Mouse (Mus musculus): ENCODE data around the gene Casz1. TPM values are rescaled to one million over a fixed set of nuclear protein-coding genes. Genes with fewer than 3 reads are reported as not detected.

Casz1 gene
- total RNA-seq, 2 experiments from 2014 or later = 7.4 to 10.9 TPM

GRCm38 (mm10) chr4:148938546-148938945 is 134.3 kb downstream of the Casz1 start:
- DNase-seq = peak; percentile 66

DNA sequence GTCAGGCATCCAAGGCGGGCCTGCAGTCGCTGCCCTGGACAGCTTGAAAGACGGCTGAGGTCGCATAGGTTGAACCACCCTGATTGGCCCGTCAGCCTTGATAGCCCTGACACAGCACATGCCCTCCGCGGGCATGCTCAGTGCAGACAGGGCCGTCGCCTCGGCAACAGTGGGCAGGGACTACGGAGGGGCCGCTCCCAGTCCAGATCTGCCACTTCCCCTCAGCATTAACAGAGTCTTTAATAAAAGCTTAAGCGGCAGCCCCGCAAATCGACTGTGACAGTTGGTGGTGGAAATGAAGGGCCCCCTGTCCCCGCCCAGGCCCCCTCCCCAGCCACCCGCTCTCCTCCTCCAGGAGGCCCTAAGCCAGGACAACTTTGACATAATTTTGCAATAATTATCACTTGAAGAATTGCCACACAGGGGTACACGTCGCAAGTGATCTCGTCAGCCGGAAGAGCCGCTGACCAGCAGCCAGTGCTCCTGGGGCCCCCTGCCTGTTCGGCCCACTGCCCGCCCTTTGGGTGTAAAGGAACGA is 136.5 kb downstream of the Casz1 start:
- DNase-seq = peak; percentile 89

GRCm38 (mm10) chr4:148941321-148941720 is 137.1 kb downstream of the Casz1 start:
- DNase-seq = no peak

GRCm38 (mm10) chr4:148943099-148943498 is 138.9 kb downstream of the Casz1 start:
- DNase-seq = no peak

- peak; percentile 55 for DNase-seq
Measured at GRCm38 (mm10) chr4:148945476-148945881, 141.2 kb downstream of the Casz1 start.

DNA sequence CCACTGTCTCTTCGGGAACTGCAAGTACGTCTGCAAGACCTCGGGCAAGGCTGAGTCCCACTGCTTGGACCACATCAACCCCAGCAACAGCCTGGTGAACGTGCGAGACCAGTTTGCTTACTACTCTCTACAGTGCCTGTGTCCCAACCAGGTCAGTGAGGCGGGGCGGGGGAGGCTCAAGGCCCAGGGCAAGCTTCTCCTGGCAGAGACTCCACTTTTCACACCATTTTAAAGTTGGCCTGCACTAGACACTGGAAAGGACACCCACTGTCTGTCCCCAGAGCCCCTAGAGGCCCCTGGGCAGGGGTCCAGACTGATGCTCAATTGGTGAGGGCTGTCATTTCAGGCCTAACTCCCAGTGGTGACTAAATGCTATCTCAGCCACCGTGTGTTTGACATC is 141.8 kb downstream of the Casz1 start:
- no peak for DNase-seq

- no peak for DNase-seq
Measured at GRCm38 (mm10) chr4:148947833-148948388, 143.7 kb downstream of the Casz1 start.

DNA sequence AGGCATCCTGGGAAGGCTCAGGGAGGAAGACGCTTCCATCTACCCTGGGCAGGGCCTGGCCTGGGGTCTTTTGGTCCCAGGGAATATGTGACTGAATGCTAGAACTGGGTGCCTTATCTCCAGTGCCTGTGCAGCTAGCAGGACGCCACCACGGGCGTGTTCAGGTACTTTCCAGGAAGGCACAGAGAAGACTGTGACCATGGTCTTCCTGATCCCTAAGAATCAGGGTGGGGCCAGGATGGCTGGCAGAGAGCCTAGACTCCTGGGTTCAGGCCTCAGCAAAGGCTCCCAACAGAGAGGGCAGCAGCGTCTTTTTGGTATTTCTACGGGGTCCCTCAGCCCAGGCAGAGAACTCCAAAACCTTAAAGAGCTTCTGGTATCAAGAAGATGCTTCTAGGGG is 146.3 kb downstream of the Casz1 start:
- DNase-seq = no peak

- DNase-seq = peak; percentile 65
Measured at GRCm38 (mm10) chr4:148950932-148951650, 146.9 kb downstream of the Casz1 start.

GRCm38 (mm10) chr4:148951821-148952291 is 147.6 kb downstream of the Casz1 start:
- peak; percentile 73 for DNase-seq

DNA sequence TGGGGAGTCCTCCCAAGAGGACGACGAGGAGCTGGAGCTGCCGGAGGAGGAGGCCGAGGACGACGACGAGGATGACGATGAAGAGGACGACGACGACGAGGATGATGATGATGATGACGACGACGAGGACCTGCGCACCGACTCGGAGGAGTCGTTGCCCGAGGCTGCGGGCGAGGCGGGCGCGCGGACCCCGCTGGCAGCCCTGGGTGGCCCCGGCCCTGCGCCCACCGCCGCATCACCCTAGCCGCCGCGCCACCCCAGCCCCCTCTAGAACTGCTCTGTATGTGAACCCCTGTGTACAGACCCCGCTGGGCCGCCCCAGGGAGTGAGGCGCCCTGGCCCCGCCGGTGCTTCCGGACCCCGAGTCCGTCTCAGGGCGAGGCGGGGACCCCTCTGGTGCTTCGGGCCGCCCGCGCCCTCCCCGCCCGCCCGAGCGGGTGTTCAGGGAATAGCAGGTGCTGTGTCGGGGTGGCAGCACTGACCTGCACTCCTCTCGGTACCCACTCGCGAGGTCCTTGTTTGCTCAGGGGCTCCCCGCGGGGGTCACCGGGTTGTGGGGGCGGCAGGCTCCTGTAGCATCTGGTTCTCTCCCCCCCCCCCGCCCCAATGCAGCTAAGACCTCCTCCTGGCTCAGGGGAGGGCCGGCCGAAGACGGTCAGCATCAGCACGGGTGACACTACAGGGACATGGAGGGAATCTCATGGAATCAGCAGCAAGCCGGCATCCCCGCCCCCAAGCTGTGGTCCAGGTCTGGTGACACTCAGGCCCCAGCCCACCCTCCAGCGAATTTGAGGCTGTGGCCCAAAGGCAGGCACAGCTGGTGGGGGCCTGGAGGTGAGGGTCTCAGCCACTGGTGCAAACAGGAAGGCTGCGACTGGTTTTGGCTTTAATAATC is 148.3 kb downstream of the Casz1 start:
- DNase-seq = no peak

DNA sequence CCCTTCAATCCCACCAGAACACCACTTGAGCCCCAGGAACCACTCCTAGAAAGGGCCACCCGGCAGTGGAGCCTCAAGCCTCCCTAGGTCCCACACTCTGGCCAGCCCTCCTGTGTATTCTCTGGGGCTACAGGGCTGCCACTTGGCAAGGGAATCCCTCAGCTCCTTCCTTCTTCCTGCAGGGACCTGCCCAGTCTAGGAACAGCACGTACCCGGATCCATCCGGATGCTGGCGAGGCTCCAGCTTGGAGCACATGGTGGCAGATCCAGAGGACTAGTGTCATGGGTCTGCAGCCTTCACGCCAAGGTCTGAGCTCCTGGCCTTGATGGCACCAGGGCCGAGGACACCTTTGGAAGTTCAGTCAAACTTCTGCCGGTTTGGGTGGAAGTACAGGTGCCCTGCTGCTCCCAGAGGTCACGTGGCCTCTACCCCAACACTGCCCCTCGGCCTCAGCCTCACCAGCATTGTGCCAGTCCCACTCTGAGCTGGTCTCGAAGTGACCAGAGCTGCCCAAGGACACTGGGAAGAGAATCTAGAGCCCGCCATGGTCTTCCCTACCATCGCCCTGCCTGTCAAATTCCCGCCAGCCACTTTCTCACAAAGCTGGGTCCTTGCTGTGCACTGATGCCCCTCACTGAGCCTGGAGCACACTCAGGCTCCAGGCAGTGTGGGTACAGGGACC is 151.0 kb downstream of the Casz1 start:
- peak; percentile 91 for DNase-seq

GRCm38 (mm10) chr4:148960011-148960410 is 155.8 kb downstream of the Casz1 start:
- DNase-seq = no peak

DNA sequence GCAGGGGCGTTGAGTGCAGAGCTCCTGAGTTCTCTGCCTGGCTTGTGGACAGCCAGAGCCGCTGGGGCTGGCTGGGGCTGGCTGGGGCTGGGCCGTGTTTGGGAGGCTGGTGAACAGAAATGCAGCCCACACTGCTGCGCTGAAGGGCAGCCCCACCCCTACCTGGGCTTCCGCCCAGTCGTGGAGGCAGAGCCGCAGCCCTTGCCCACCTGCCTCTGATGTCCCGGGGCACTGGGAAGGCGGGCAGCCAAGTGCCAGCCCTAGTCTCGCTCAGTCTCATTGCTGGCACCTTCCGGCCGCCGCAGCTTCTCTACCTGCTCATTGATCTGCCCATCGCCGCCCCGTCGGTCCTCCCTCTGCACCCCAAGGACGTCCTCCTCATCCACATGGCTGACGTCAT is 156.9 kb downstream of the Casz1 start:
- no peak for DNase-seq

GRCm38 (mm10) chr4:148962096-148962495 is 157.9 kb downstream of the Casz1 start:
- DNase-seq = no peak

DNA sequence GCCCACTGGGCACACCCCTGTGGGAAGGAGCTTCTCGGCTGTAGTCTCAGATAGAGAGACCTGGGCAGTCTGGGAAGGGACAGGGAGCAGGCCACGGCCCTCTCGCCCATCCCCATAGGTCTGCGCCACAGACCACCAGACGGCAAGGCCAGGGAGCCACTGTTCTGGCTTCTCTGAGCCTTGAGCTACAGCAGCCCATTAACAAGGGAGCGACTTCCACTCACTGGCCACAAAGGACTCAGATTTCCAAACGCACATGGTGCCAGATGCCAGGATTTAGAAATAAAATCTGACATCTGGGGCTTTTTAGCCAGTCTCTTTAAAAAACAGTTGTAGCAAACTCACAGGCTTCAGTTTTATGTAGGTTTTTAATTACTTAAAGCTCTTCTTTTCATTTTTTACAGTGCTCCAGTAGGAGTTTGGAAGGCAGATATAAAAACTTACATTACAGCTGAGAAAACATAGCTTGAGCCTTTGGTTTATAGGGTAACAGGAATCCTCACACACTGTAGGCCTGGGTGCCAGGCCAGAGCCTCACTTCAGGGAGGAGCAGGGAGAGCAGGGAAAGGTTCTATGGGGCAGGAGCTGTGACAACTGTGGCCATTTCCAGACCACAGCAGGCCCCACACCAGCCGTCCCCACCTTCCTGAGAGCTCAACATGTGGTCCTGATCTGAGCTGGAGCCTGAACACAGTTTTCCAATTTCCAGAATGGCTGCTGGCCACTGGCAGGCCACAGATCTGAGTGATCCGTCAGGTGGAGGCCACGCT is 160.5 kb downstream of the Casz1 start:
- DNase-seq = no peak

DNA sequence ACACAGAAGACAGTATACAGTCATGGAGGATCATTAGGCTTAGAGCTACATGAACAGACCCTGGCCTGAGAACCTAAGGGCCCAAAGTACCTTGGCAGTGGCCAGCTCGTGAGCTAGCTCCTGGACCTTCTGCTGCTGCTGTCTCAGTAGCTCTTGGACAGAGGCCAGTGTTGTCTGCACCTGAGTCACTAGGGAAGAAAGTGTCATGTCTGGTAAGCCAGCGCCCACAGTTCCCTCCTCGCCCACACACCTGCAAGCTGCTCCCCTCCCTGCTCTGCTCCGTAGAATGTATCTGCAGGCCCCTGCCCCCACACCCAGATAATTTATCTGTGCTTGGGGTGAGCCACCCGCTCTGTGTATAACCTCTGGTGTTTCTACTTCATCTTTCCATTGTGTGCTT is 161.9 kb downstream of the Casz1 start:
- DNase-seq = no peak

- no peak for DNase-seq
Measured at GRCm38 (mm10) chr4:148968859-148969258, 164.6 kb downstream of the Casz1 start.

DNA sequence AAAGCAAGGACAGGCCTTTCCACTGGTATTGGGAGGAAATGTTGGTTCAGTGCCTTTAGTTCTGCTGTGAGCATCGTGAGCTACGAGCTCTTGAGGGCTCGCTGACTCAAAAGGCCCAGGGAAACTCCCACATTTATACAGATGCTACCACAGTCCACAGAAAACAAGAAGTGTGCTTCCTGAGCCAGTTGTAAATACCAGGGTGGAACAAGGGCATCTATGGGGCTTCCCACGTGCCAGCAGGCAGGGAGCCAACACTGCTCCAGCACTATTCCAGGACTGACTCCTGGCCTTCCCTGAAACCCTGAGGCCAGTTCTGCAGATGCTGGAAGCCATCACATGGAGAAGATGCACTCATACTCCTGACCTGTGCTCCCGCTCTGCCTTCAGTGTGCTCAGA is 165.4 kb downstream of the Casz1 start:
- peak; percentile 79 for DNase-seq

DNA sequence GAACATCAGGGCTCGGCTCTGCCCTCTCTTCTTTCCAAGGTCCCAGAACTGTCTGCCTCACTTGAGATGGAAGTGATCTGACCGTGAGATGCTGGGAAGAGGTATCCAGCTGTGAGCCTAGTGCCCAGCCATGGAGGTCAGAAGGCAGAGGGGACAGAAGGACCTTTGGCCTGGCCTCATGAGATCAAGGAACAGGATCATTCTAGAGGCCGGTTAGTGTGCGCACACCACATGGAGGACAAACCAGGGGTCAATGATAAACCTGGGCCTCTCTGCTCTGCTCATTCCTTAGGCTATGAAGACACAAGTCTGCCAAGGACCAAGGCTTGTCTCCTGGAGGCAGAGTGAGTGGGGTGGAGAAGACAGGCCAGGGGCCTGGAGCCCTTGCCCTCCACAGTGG is 166.5 kb downstream of the Casz1 start:
- DNase-seq = no peak

DNA sequence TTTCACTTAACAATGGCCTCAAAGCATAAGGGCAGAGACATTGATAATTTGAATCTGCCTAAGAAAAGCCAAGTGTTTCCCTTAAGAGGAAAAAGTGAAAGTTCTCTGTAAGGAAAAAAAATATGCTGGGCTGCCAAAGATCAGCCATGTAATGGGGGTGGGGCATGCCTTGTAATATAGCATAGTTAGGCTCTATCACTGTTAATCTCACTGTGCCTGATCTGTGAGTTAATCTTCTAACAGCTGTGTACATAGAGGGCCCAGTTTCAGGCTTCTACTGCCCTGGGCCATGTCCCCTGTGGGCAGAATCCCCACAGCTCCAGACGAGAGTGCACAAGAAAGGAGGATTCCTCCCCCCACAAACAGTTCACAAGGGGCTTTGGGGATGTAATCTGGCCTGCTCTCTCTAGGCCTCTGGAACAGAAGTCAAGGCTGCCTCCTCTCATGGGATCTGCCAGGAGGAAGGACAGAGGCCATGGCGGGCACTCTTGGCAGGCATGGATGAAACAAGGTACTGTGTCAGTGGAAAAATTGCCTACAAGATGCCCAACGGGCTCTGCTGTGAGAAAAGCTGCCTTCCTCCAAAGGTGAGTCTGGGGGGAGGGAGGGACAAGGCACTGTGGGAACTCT is 167.5 kb downstream of the Casz1 start:
- peak; percentile 44 for DNase-seq

All from adrenal gland, postnatal 10 days (tissue).